Mouse (Mus musculus) layer of hippocampus, adult 11-12 months (tissue): ENCODE results near the gene Sdf4.

Experiments used
- DNase-seq: peaks from one replicate; pipeline ENCODE4 v3.0.0; 2022; ENCODE audit warnings: low spot score

Sdf4 gene

GRCm38 (mm10) chr4:156008369-156008768 is 15.7 kb downstream of the Sdf4 start:
- DNase-seq, result no peak

- no peak for DNase-seq
Measured at GRCm38 (mm10) chr4:156013637-156014036, 21.0 kb downstream of the Sdf4 start, which contains the start of gene Tnfrsf4. Gene Tnfrsf4, plus strand, starts transcription at chr4:156013843.

GRCm38 (mm10) chr4:156014436-156014835 is 21.8 kb downstream of the Sdf4 start:
- no peak for DNase-seq

- DNase-seq, result no peak
Measured at GRCm38 (mm10) chr4:156019771-156020170, 27.1 kb downstream of the Sdf4 start.

GRCm38 (mm10) chr4:156021381-156021780 is 28.7 kb downstream of the Sdf4 start:
- no peak for DNase-seq

GRCm38 (mm10) chr4:156021942-156022419 is 29.3 kb downstream of the Sdf4 start:
- no peak for DNase-seq

- no peak for DNase-seq
Measured at GRCm38 (mm10) chr4:156023520-156023919, 30.8 kb downstream of the Sdf4 start.

- DNase-seq, result no peak
Measured at GRCm38 (mm10) chr4:156024184-156024583, 31.5 kb downstream of the Sdf4 start.

GRCm38 (mm10) chr4:156026013-156026412 is 33.3 kb downstream of the Sdf4 start, which contains the start of gene Tnfrsf18:
Gene Tnfrsf18, plus strand, starts transcription at chr4:156026164.
- DNase-seq, result peak; percentile 37

GRCm38 (mm10) chr4:156028580-156028979 is 35.9 kb downstream of the Sdf4 start:
- no peak for DNase-seq

GRCm38 (mm10) chr4:156030651-156031118 is 38.0 kb downstream of the Sdf4 start:
- no peak for DNase-seq

- no peak for DNase-seq
Measured at GRCm38 (mm10) chr4:156031255-156031592, 38.6 kb downstream of the Sdf4 start.

- DNase-seq, result peak; percentile 76
Measured at GRCm38 (mm10) chr4:156031593-156032391, 39.1 kb downstream of the Sdf4 start.

- DNase-seq, result no peak
Measured at GRCm38 (mm10) chr4:156032856-156033255, 40.2 kb downstream of the Sdf4 start.

GRCm38 (mm10) chr4:156033476-156034119 is 40.9 kb downstream of the Sdf4 start:
- DNase-seq, result no peak

GRCm38 (mm10) chr4:156034301-156034700 is 41.6 kb downstream of the Sdf4 start:
- DNase-seq, result no peak

GRCm38 (mm10) chr4:156034901-156035300 is 42.2 kb downstream of the Sdf4 start:
- DNase-seq, result no peak

- no peak for DNase-seq
Measured at GRCm38 (mm10) chr4:156044754-156045153, 52.1 kb downstream of the Sdf4 start.

GRCm38 (mm10) chr4:156049779-156050178 is 57.1 kb downstream of the Sdf4 start:
- no peak for DNase-seq

GRCm38 (mm10) chr4:156050391-156050980 is 57.8 kb downstream of the Sdf4 start:
- no peak for DNase-seq

GRCm38 (mm10) chr4:156053113-156053512 is 60.4 kb downstream of the Sdf4 start:
- DNase-seq, result no peak

GRCm38 (mm10) chr4:156054130-156054529 is 61.5 kb downstream of the Sdf4 start:
- DNase-seq, result no peak

- no peak for DNase-seq
Measured at GRCm38 (mm10) chr4:156054606-156055005, 61.9 kb downstream of the Sdf4 start.
